Mouse (Mus musculus): ENCODE measurements around the gene Scap. TPM values are rescaled to one million over a fixed set of nuclear protein-coding genes. Genes with fewer than 3 reads are reported as not detected.
"Not testable (repeated sequence)": the region's sequence is repeated elsewhere in the genome, so short reads cannot be mapped to it uniquely, and the experiment has no call there.

Gene Scap
- total and polyA plus RNA-seq, 3 experiments: 11.5 to 140 (median 23.6) TPM

DNA sequence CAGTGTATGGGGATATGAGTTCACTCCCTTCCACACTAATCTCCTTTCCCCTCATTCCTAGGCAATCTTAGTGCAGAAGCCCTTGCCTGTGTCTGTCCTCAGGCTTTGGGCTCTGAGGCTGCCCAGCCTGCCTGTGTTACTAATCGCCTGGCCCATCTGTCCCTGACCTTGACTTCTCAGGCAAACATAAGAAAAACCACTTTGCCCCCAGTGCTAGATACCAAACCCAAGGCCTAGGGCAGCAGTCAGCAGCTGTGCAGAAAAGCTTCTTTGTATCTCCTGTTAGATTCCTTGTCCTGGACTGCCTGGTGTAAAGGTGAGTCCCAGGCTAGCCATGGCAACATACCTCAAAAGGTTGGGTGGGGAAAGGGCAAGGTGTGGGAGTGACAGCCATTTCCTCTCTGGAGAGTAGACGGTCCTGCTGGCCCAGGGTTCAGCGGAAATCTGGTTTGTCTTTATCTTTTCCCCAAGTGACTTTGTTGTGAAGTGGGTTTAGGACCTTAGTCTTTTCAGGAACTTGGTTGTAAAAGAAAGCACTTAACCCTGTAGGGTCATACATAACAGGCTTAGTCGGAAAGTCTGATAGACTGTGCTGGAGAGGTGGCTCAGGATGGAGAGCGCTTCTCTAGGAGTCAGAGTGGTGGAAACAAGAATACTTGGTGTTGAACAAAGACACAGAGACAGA is 4.0 kb upstream of the Scap start:
- ATAC-seq (ENCODE audit: extremely low read depth, insufficient number of reproducible peaks, low FRiP score, poor library complexity, severe bottlenecking) (no peak), DNase-seq (ENCODE audit: low spot score) (no peak)
- Histone ChIP-seq H3K27me3 (ENCODE audit: insufficient read depth, low read length) (no peaks in the 10 kb centered on the region), H3K36me3 (replicated peaks) (peaks cover under 1% of the 10 kb centered on the region), H3K9me3 (replicated peaks) (no peaks in the 10 kb centered on the region), H3K4me3 (ENCODE audit: low read depth, low read length) (no peak overlapping the region), H3K4me1 (ENCODE audit: insufficient read depth, low read depth, low read length) (peaks cover 36% of the 10 kb centered on the region)
- TF ChIP-seq TAL1 (conservative IDR thresholded peaks at IDR 0.05; ENCODE audit: low read depth, low read length) (no peak), GATA1 (IDR thresholded peaks at IDR 0.05; ENCODE audit: borderline replicate concordance, low read length) (no peak), CTCF (IDR thresholded peaks at IDR 0.05; ENCODE audit: low read depth, low read length) (no peak), GATA2 (IDR thresholded peaks at IDR 0.05; ENCODE audit: borderline replicate concordance, low read depth, low read length) (no peak), POLR2AphosphoS5 (IDR thresholded peaks at IDR 0.05; ENCODE audit: insufficient replicate concordance, low read depth, low read length) (no peak)

DNA sequence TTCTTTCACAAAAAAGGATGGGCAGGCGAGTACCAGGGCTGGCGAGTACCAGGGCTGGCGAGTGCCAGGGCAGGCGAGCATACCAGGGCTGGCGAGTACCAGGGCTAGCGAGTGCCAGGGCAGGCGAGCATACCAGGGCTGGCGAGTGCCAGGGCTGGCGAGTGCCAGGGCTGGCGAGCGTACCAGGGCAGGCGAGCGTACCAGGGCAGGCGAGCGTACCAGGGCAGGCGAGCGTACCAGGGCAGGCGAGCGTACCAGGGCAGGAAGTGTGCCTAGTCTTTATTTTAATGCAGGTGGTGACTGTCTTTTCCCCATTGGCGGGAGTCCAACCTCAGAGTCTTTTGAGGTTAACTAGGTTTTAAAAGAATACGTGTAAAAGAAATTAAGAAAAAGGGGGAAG is 3.4 kb upstream of the Scap start:
- Histone ChIP-seq H3K36me3 (replicated peaks) (no peaks in the 10 kb centered on the region), H3K4me3 (ENCODE audit: low read depth, low read length) (no peak overlapping the region), H3K9me3 (replicated peaks) (no peaks in the 10 kb centered on the region), H3K4me1 (ENCODE audit: insufficient read depth, low read depth, low read length) (peaks cover 40% of the 10 kb centered on the region), H3K27me3 (ENCODE audit: insufficient read depth, low read length) (no peaks in the 10 kb centered on the region)
- ATAC-seq (ENCODE audit: extremely low read depth, insufficient number of reproducible peaks, low FRiP score, poor library complexity, severe bottlenecking): no peak
- no peak for DNase-seq (ENCODE audit: low spot score)
- TF ChIP-seq GATA2 (IDR thresholded peaks at IDR 0.05; ENCODE audit: borderline replicate concordance, low read depth, low read length) (no peak), GATA1 (IDR thresholded peaks at IDR 0.05; ENCODE audit: borderline replicate concordance, low read length) (no peak), CTCF (IDR thresholded peaks at IDR 0.05; ENCODE audit: low read depth, low read length) (no peak), POLR2AphosphoS5 (IDR thresholded peaks at IDR 0.05; ENCODE audit: insufficient replicate concordance, low read depth, low read length) (no peak), TAL1 (conservative IDR thresholded peaks at IDR 0.05; ENCODE audit: low read depth, low read length) (no peak)

DNA sequence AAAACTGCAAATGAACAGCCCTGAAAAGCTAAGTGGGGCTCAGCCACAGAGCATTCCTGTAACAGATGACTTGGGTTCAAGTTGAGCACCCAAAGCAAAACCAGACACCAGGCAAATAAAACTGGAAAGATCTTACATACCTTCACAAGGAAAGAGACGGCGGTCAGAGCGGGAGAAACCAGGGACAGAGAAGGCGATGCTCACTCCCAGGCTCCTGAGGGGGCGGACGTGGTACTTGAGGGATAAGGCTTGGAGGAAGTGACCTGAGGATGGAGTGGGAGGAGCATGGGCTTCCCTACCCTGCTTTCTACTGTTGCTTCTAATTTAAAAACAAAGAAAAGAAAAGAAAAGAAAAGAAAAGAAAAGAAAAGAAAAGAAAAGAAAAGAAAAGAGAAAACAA is 2.7 kb upstream of the Scap start:
- peaks cover 46% of the 10 kb centered on the region for H3K4me1 ChIP-seq (ENCODE audit: insufficient read depth, low read depth, low read length)
- no peaks in the 10 kb centered on the region for H3K9me3 ChIP-seq (replicated peaks)
- TF ChIP-seq TAL1 (conservative IDR thresholded peaks at IDR 0.05; ENCODE audit: low read depth, low read length) (no peak), GATA2 (IDR thresholded peaks at IDR 0.05; ENCODE audit: borderline replicate concordance, low read depth, low read length) (no peak), GATA1 (IDR thresholded peaks at IDR 0.05; ENCODE audit: borderline replicate concordance, low read length) (no peak), CTCF (IDR thresholded peaks at IDR 0.05; ENCODE audit: low read depth, low read length) (no peak), POLR2AphosphoS5 (IDR thresholded peaks at IDR 0.05; ENCODE audit: insufficient replicate concordance, low read depth, low read length) (no peak)
- ATAC-seq (ENCODE audit: extremely low read depth, insufficient number of reproducible peaks, low FRiP score, poor library complexity, severe bottlenecking): no peak
- H3K4me3 ChIP-seq (ENCODE audit: low read depth, low read length): no peak overlapping the region
- DNase-seq (ENCODE audit: low spot score): no peak
- no peaks in the 10 kb centered on the region for H3K27me3 ChIP-seq (ENCODE audit: insufficient read depth, low read length)
- peaks cover 5% of the 10 kb centered on the region for H3K36me3 ChIP-seq (replicated peaks)

DNA sequence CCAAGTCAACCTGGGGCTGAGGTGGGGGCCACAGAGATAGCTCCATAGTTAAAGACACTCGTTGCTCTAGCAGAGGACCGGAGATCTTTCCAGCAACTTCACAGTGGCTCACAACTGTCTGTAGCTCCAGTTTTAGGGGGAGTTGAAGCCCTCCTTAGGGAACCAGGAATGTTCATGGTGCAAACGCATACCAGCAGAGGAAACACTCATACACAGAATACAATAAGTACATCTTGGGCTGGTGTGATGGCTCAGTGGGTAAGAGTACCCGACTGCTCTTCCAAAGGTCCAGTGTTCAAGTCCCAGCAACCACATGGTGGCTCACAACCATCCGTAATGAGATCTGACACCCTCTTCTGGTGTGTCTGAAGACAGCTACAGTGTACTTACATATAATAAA is 2.2 kb upstream of the Scap start:
- DNase-seq (ENCODE audit: low spot score); H3K4me3 ChIP-seq (ENCODE audit: low read depth, low read length); H3K36me3 ChIP-seq (replicated peaks); ATAC-seq (ENCODE audit: extremely low read depth, insufficient number of reproducible peaks, low FRiP score, poor library complexity, severe bottlenecking); H3K27me3 ChIP-seq (ENCODE audit: insufficient read depth, low read length); H3K9me3 ChIP-seq (replicated peaks): not testable (repeated sequence)
- peaks cover 48% of the 10 kb centered on the region for H3K4me1 ChIP-seq (ENCODE audit: insufficient read depth, low read depth, low read length)

DNA sequence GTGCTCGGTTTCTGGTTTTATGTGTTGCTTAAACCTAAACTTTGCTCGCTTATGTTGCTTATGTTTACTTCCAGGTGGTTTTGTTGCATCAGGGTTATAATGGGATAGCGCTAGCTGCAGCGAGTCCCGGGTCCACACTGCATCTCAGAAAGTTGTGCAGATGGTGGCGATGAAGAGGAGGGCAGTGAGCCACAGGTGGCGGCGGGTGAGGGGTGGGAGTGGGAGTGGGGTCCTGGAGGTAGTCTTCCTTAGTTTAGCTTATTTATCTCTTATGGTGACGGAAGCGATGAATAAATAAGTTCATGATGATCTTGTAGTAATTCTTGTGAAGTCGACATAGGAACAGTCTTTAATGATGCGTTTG is 790 bp downstream of the Scap start:
- Histone ChIP-seq H3K27me3 (ENCODE audit: insufficient read depth, low read length) (no peaks in the 10 kb centered on the region), H3K9me3 (replicated peaks) (no peaks in the 10 kb centered on the region), H3K36me3 (replicated peaks) (peaks cover 11% of the 10 kb centered on the region), H3K4me1 (ENCODE audit: insufficient read depth, low read depth, low read length) (peaks cover 41% of the 10 kb centered on the region), H3K4me3 (ENCODE audit: low read depth, low read length) (peak overlapping the region; percentile 89)
- TF ChIP-seq TAL1 (conservative IDR thresholded peaks at IDR 0.05; ENCODE audit: low read depth, low read length): no peak
- TF ChIP-seq CTCF (IDR thresholded peaks at IDR 0.05; ENCODE audit: low read depth, low read length): no peak
- no peak for TF ChIP-seq GATA2 (IDR thresholded peaks at IDR 0.05; ENCODE audit: borderline replicate concordance, low read depth, low read length)
- TF ChIP-seq POLR2AphosphoS5 (IDR thresholded peaks at IDR 0.05; ENCODE audit: insufficient replicate concordance, low read depth, low read length): no peak
- TF ChIP-seq GATA1 (IDR thresholded peaks at IDR 0.05; ENCODE audit: borderline replicate concordance, low read length): no peak
- DNase-seq (ENCODE audit: low spot score) (no peak), ATAC-seq (ENCODE audit: extremely low read depth, insufficient number of reproducible peaks, low FRiP score, poor library complexity, severe bottlenecking) (no peak)

DNA sequence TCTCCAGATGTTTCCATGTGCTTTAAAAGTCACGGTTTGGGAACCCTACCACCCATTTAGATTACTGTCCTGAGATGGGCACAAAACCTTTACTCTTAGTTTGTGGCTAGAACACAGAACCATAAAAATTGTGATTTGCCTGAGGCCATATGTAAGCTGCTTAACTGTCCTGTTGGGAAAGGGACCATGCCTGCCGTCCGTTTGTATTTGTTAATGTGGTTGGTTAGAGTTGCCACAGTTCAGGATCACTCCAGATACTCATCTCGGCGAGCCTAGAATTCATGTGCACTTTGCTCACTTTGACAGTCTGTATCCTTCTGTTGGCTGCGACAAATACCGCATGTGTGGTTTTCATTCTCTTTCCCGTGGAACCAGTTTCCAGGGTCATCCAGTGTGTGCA is 1.8 kb downstream of the Scap start:
- H3K4me3 ChIP-seq (ENCODE audit: low read depth, low read length): no peak overlapping the region

More for the DNA sequence above, 1.8 kb downstream of the Scap start:
- H3K9me3 ChIP-seq (replicated peaks): no peaks in the 10 kb centered on the region
- no peak for TF ChIP-seq CTCF (IDR thresholded peaks at IDR 0.05; ENCODE audit: low read depth, low read length)
- TF ChIP-seq POLR2AphosphoS5 (IDR thresholded peaks at IDR 0.05; ENCODE audit: insufficient replicate concordance, low read depth, low read length): no peak
- no peak for TF ChIP-seq GATA2 (IDR thresholded peaks at IDR 0.05; ENCODE audit: borderline replicate concordance, low read depth, low read length)
- TF ChIP-seq GATA1 (IDR thresholded peaks at IDR 0.05; ENCODE audit: borderline replicate concordance, low read length): no peak
- TF ChIP-seq TAL1 (conservative IDR thresholded peaks at IDR 0.05; ENCODE audit: low read depth, low read length): no peak
- H3K27me3 ChIP-seq (ENCODE audit: insufficient read depth, low read length): no peaks in the 10 kb centered on the region
- DNase-seq (ENCODE audit: low spot score): no peak
- H3K36me3 ChIP-seq (replicated peaks): peaks cover 12% of the 10 kb centered on the region
- ATAC-seq (ENCODE audit: extremely low read depth, insufficient number of reproducible peaks, low FRiP score, poor library complexity, severe bottlenecking): no peak
- H3K4me1 ChIP-seq (ENCODE audit: insufficient read depth, low read depth, low read length): peaks cover 32% of the 10 kb centered on the region

Data from G1E (cell line).